ENCODE assay signal across 20 mouse cellular contexts in genomic region chr11:95593501-95593900, GRCm38 (mm10).
"Had no signal": no experiment of that assay in that cellular context is flagged by ENCODE, and none has a peak within 500 bp of the region (broad histone marks: within the 10 kb centered on the region; RNA-seq: fewer than 3 reads in every experiment).

No protein-coding gene starts in this region.

- H3K4me3 ChIP-seq: limb, embryonic 12.5 days; limb, embryonic 15.5 days; liver, embryonic 13.5 days; midbrain, embryonic 12.5 days; midbrain, embryonic 15.5 days; neural tube, embryonic 12.5 days; neural tube, embryonic 15.5 days had no signal

- H3K9ac ChIP-seq: limb, embryonic 12.5 days; limb, embryonic 15.5 days; liver, embryonic 13.5 days; midbrain, embryonic 12.5 days; midbrain, embryonic 15.5 days; neural tube, embryonic 12.5 days; neural tube, embryonic 15.5 days had no signal

- H3K36me3 ChIP-seq: limb, embryonic 12.5 days; limb, embryonic 15.5 days; liver, embryonic 13.5 days; midbrain, embryonic 12.5 days; midbrain, embryonic 15.5 days; neural tube, embryonic 12.5 days; neural tube, embryonic 15.5 days had no signal

- ATAC-seq: midbrain, embryonic 15.5 days had no signal

- DNase-seq: kidney, postnatal 14 days; kidney, postnatal 4 days; left cerebral cortex, postnatal 4 days; liver, embryonic 13.5 days; lung, adult 2 months; lung, postnatal 14 days; right cerebral cortex, adult 18-20 months; right cerebral cortex, postnatal 14 days; right cerebral cortex, postnatal 4 days; thymus, adult 2 months; thymus, postnatal 14 days; thymus, postnatal 4 days had no signal

- H3K27ac ChIP-seq: limb, embryonic 12.5 days; limb, embryonic 15.5 days; liver, embryonic 13.5 days; macrophage; midbrain, embryonic 12.5 days; midbrain, embryonic 15.5 days; neural tube, embryonic 12.5 days; neural tube, embryonic 15.5 days; stomach, postnatal 0 days had no signal

- H3K4me2 ChIP-seq: limb, embryonic 12.5 days; limb, embryonic 15.5 days; liver, embryonic 13.5 days; midbrain, embryonic 12.5 days; midbrain, embryonic 15.5 days; neural tube, embryonic 12.5 days; neural tube, embryonic 15.5 days had no signal

- H3K9me3 ChIP-seq: limb, embryonic 12.5 days; limb, embryonic 15.5 days; liver, embryonic 13.5 days; midbrain, embryonic 12.5 days; midbrain, embryonic 15.5 days; neural tube, embryonic 12.5 days; neural tube, embryonic 15.5 days had no signal
